Mouse (Mus musculus): ENCODE measurements around the gene Ccdc124. TPM values are rescaled to one million over a fixed set of nuclear protein-coding genes. Genes with fewer than 3 reads are reported as not detected.

Ccdc124 gene
- total RNA-seq, 2 experiments from 2014 or later: 42.6 to 46.2 TPM

GRCm38 (mm10) chr8:70894771-70895545, 21.2 kb upstream of the Ccdc124 start:
- DNase-seq: no peak

GRCm38 (mm10) chr8:70894385-70894720, 20.6 kb upstream of the Ccdc124 start:
- no peak for DNase-seq

- DNase-seq: peak; percentile 88
Measured at GRCm38 (mm10) chr8:70893656-70894384, 20.1 kb upstream of the Ccdc124 start.

GRCm38 (mm10) chr8:70892896-70893655, 19.3 kb upstream of the Ccdc124 start:
- DNase-seq: no peak

- no peak for DNase-seq
Measured at GRCm38 (mm10) chr8:70892022-70892895, 18.5 kb upstream of the Ccdc124 start, which contains the start of gene Slc5a5. Gene Slc5a5, minus strand, starts transcription at chr8:70892757.

- DNase-seq: no peak
Measured at GRCm38 (mm10) chr8:70891356-70891755, 17.6 kb upstream of the Ccdc124 start.

- DNase-seq: no peak
Measured at GRCm38 (mm10) chr8:70890656-70891055, 16.9 kb upstream of the Ccdc124 start.

- DNase-seq: no peak
Measured at GRCm38 (mm10) chr8:70887669-70888068, 13.9 kb upstream of the Ccdc124 start.

GRCm38 (mm10) chr8:70885612-70886011, 11.9 kb upstream of the Ccdc124 start:
- peak; percentile 70 for DNase-seq

- no peak for DNase-seq
Measured at GRCm38 (mm10) chr8:70884683-70885082, 10.9 kb upstream of the Ccdc124 start.

- no peak for DNase-seq
Measured at GRCm38 (mm10) chr8:70884186-70884585, 10.5 kb upstream of the Ccdc124 start.

- DNase-seq: no peak
Measured at GRCm38 (mm10) chr8:70880546-70880945, 6.8 kb upstream of the Ccdc124 start.

GRCm38 (mm10) chr8:70880126-70880525, 6.4 kb upstream of the Ccdc124 start:
- DNase-seq: peak; percentile 73

- DNase-seq: no peak
Measured at GRCm38 (mm10) chr8:70879500-70879899, 5.8 kb upstream of the Ccdc124 start.

GRCm38 (mm10) chr8:70878178-70878577, 4.4 kb upstream of the Ccdc124 start:
- DNase-seq: no peak

GRCm38 (mm10) chr8:70876382-70876781, 2.6 kb upstream of the Ccdc124 start:
- DNase-seq: no peak

GRCm38 (mm10) chr8:70874441-70874840, 706 bp upstream of the Ccdc124 start:
- DNase-seq: no peak

- DNase-seq: no peak
Measured at GRCm38 (mm10) chr8:70872643-70873363, 932 bp downstream of the Ccdc124 start.

- no peak for DNase-seq
Measured at GRCm38 (mm10) chr8:70871195-70871807, 2.4 kb downstream of the Ccdc124 start.

- DNase-seq: peak; percentile 85
Measured at GRCm38 (mm10) chr8:70869601-70870041, 4.1 kb downstream of the Ccdc124 start.

- DNase-seq: no peak
Measured at GRCm38 (mm10) chr8:70869199-70869571, 4.5 kb downstream of the Ccdc124 start.
